In genomic region chr1:91460069-91460468, GRCm38 (mm10) we compare ENCODE assay signal across 8 mouse cellular contexts. TPM values are rescaled to one million over a fixed set of nuclear protein-coding genes. Genes with fewer than 3 reads are reported as not detected.
A peak's percentile ranks its signal among the peaks of the same experiment; 100 is the strongest.
DNase-seq lines count a peak whose midpoint lies in the region; ATAC-seq lines count a peak whose summit lies in the region.

No protein-coding gene starts in this region.

- H3K27me3 ChIP-seq in liver, embryonic 11.5 days (replicated peaks; ENCODE audit: control insufficient read depth, insufficient read depth, low read length), result no peaks in the 10 kb centered on the region
- H3K27me3 ChIP-seq in forebrain, embryonic 15.5 days, result no peaks in the 10 kb centered on the region
- peaks cover 23% of the 10 kb centered on the region for H3K27me3 ChIP-seq in limb, embryonic 10.5 days (ENCODE audit: low read depth, poor library complexity, severe bottlenecking)
- H3K27me3 ChIP-seq in neural tube, embryonic 15.5 days (replicated peaks), result 0 out of 2 replicates have a peak, but pooled peaks cover 3% of the 10 kb centered on the region

- no peaks in the 10 kb centered on the region for H3K9me3 ChIP-seq in liver, embryonic 11.5 days (ENCODE audit: control insufficient read depth, low read length)
- H3K9me3 ChIP-seq in forebrain, embryonic 15.5 days, result no peaks in the 10 kb centered on the region
- no peaks in the 10 kb centered on the region for H3K9me3 ChIP-seq in limb, embryonic 10.5 days (replicated peaks)
- no peaks in the 10 kb centered on the region for H3K9me3 ChIP-seq in neural tube, embryonic 15.5 days (replicated peaks)

- H3K4me3 ChIP-seq in liver, embryonic 11.5 days (ENCODE audit: low read depth, low read length), result peak overlapping the region; percentile 78
- H3K4me3 ChIP-seq in forebrain, embryonic 15.5 days, result peak overlapping the region; percentile 60
- peak overlapping the region; percentile 69 for H3K4me3 ChIP-seq in limb, embryonic 10.5 days
- H3K4me3 ChIP-seq in neural tube, embryonic 15.5 days (replicated peaks), result peak overlapping the region; percentile 88

- no peak for ATAC-seq in liver, embryonic 11.5 days (replicated peaks; ENCODE audit: low FRiP score)
- ATAC-seq in forebrain, embryonic 15.5 days (replicated peaks), result no peak
- no peak for ATAC-seq in neural tube, embryonic 15.5 days (ENCODE audit: low FRiP score)

- H3K27ac ChIP-seq in liver, embryonic 11.5 days (ENCODE audit: low read depth, low read length), result peak overlapping the region; percentile 58; the same call in 1 of the 2 replicates
- H3K27ac ChIP-seq in forebrain, embryonic 15.5 days (replicated peaks), result peak overlapping the region; percentile 76; the same call in 1 of the 2 replicates
- H3K27ac ChIP-seq in limb, embryonic 10.5 days, result peak overlapping the region; percentile 81
- peak overlapping the region; percentile 74 for H3K27ac ChIP-seq in neural tube, embryonic 15.5 days (replicated peaks)

- H3K4me1 ChIP-seq in liver, embryonic 11.5 days (replicated peaks; ENCODE audit: control insufficient read depth, insufficient read depth, low read length), result peaks cover 45% of the 10 kb centered on the region
- peaks cover 45% of the 10 kb centered on the region for H3K4me1 ChIP-seq in forebrain, embryonic 15.5 days
- peaks cover 49% of the 10 kb centered on the region for H3K4me1 ChIP-seq in limb, embryonic 10.5 days
- peaks cover 47% of the 10 kb centered on the region for H3K4me1 ChIP-seq in neural tube, embryonic 15.5 days

- 38% methylated on average over 7 of the region's 7 CpGs for WGBS in liver, embryonic 11.5 days
- 44% methylated on average over 7 of the region's 7 CpGs for WGBS in forebrain, embryonic 15.5 days
- 47% methylated on average over 7 of the region's 7 CpGs for WGBS in limb, embryonic 10.5 days
- 46% methylated on average over 7 of the region's 7 CpGs for WGBS in neural tube, embryonic 15.5 days

- H3K4me2 ChIP-seq in liver, embryonic 11.5 days, result peak overlapping the region; percentile 98
- peak overlapping the region; percentile 86 for H3K4me2 ChIP-seq in forebrain, embryonic 15.5 days (replicated peaks)
- H3K4me2 ChIP-seq in neural tube, embryonic 15.5 days, result peak overlapping the region; percentile 87

- DNase-seq in liver, embryonic 11.5 days (ENCODE audit: low spot score), result no peak
- no peak for DNase-seq in liver
- DNase-seq in limb, embryonic 10.5 days (ENCODE audit: low spot score), result no peak
- no peak for DNase-seq in left cerebral cortex, adult 8-10 months (ENCODE audit: low spot score in 2 of 2)
- no peak for DNase-seq in cerebellum, postnatal 4 days (ENCODE audit: low spot score in 2 of 2)
- no peak for DNase-seq in urinary bladder, postnatal 4 days (ENCODE audit: low spot score in 2 of 2)

- H3K36me3 ChIP-seq in liver, embryonic 11.5 days (ENCODE audit: control insufficient read depth, insufficient read depth, low read length), result no peaks in the 10 kb centered on the region
- no peaks in the 10 kb centered on the region for H3K36me3 ChIP-seq in forebrain, embryonic 15.5 days
- no peaks in the 10 kb centered on the region for H3K36me3 ChIP-seq in limb, embryonic 10.5 days
- no peaks in the 10 kb centered on the region for H3K36me3 ChIP-seq in neural tube, embryonic 15.5 days

- H3K9ac ChIP-seq in liver, embryonic 11.5 days (ENCODE audit: low read depth, low read length), result peak overlapping the region; percentile 68; the same call in 1 of the 2 replicates
- peak overlapping the region; percentile 61; the same call in 1 of the 2 replicates for H3K9ac ChIP-seq in forebrain, embryonic 15.5 days (replicated peaks)
- peak overlapping the region; percentile 35; the same call in 1 of the 2 replicates for H3K9ac ChIP-seq in neural tube, embryonic 15.5 days (replicated peaks)

RNA-seq across cellular contexts. Expression of gene Per2, which starts 0.9 kb away (rescaled TPM):
- 4.5 and 6.8 TPM in 2 replicates for polyA plus RNA-seq in liver, embryonic 11.5 days (2014; fragmentation: Nextera tagmentation; extraction: Ambion mirVana)
- 4.5 and 5.4 TPM in 2 replicates for polyA plus RNA-seq in forebrain, embryonic 15.5 days (2015; fragmentation: Nextera tagmentation; extraction: Ambion mirVana)
- polyA plus RNA-seq in limb, embryonic 10.5 days (2016; fragmentation: Nextera tagmentation; extraction: Ambion mirVana), result 1.8 and 2.4 TPM in 2 replicates
- 4.9 and 5.3 TPM in 2 replicates for polyA plus RNA-seq in neural tube, embryonic 15.5 days (2015; fragmentation: Nextera tagmentation; extraction: Ambion mirVana)
- total RNA-seq in left cerebral cortex, adult 8-10 months (2022), result 10 to 100 TPM; 18.4 to 36.8 (median 25.1) TPM

RNA-seq across cellular contexts. Expression of gene Traf3ip1, which starts 34.4 kb away (rescaled TPM):
- polyA plus RNA-seq in liver, embryonic 11.5 days (2014; fragmentation: Nextera tagmentation; extraction: Ambion mirVana), result 4.4 TPM in 2 replicates
- polyA plus RNA-seq in forebrain, embryonic 15.5 days (2015; fragmentation: Nextera tagmentation; extraction: Ambion mirVana), result 9.5 and 10.6 TPM in 2 replicates
- 12.5 and 12.9 TPM in 2 replicates for polyA plus RNA-seq in limb, embryonic 10.5 days (2016; fragmentation: Nextera tagmentation; extraction: Ambion mirVana)
- 10.0 and 10.3 TPM in 2 replicates for polyA plus RNA-seq in neural tube, embryonic 15.5 days (2015; fragmentation: Nextera tagmentation; extraction: Ambion mirVana)
- total RNA-seq in left cerebral cortex, adult 8-10 months (2022), result 10 to 100 TPM; 12.5 to 15.3 (median 13.9) TPM

RNA-seq across cellular contexts. Expression of gene Hes6, which starts 46.2 kb away (rescaled TPM):
- 50.8 and 51.8 TPM in 2 replicates for polyA plus RNA-seq in liver, embryonic 11.5 days (2014; fragmentation: Nextera tagmentation; extraction: Ambion mirVana)
- 260 and 267 TPM in 2 replicates for polyA plus RNA-seq in forebrain, embryonic 15.5 days (2015; fragmentation: Nextera tagmentation; extraction: Ambion mirVana)
- 86.2 and 111 TPM in 2 replicates for polyA plus RNA-seq in limb, embryonic 10.5 days (2016; fragmentation: Nextera tagmentation; extraction: Ambion mirVana)
- 114 and 172 TPM in 2 replicates for polyA plus RNA-seq in neural tube, embryonic 15.5 days (2015; fragmentation: Nextera tagmentation; extraction: Ambion mirVana)
- total RNA-seq in left cerebral cortex, adult 8-10 months (2022), result 10 to 100 TPM; 17.5 to 22.3 (median 21.8) TPM
